Mouse (Mus musculus) kidney, adult 2 months (tissue): ENCODE results near the gene Zbtb9.

ENCODE experiments used
- CTCF ChIP-seq: fragments of 200-500 bp; conservative IDR thresholded peaks from 2 replicates; pipeline ENCODE4 v1.5.1; 2011; ENCODE audit warnings: low read depth, mild to moderate bottlenecking, control low read depth, low read length, moderate library complexity, mixed read lengths; ENCODE audit not compliant: insufficient read depth, insufficient read length
- POLR2A ChIP-seq: fragments of 200-500 bp; IDR thresholded peaks from one replicate; pipeline ENCODE4 v1.6.1; 2011; ENCODE audit warnings: low read depth, low read length, control low read depth

GRCm38 (mm10) chr17:26959815-26960214 is 13.2 kb upstream of the Zbtb9 start:
- TF ChIP-seq POLR2A (no peak), CTCF (no peak)
